Mouse (Mus musculus): ENCODE measurements around the gene Akr1b3. TPM values are rescaled to one million over a fixed set of nuclear protein-coding genes. Genes with fewer than 3 reads are reported as not detected.
"Not testable (repeated sequence)": the region's sequence is repeated elsewhere in the genome, so short reads cannot be mapped to it uniquely, and the experiment has no call there.

Gene Akr1b3
- polyA plus RNA-seq, 1 experiment from 2014 or later: 189 TPM

DNA sequence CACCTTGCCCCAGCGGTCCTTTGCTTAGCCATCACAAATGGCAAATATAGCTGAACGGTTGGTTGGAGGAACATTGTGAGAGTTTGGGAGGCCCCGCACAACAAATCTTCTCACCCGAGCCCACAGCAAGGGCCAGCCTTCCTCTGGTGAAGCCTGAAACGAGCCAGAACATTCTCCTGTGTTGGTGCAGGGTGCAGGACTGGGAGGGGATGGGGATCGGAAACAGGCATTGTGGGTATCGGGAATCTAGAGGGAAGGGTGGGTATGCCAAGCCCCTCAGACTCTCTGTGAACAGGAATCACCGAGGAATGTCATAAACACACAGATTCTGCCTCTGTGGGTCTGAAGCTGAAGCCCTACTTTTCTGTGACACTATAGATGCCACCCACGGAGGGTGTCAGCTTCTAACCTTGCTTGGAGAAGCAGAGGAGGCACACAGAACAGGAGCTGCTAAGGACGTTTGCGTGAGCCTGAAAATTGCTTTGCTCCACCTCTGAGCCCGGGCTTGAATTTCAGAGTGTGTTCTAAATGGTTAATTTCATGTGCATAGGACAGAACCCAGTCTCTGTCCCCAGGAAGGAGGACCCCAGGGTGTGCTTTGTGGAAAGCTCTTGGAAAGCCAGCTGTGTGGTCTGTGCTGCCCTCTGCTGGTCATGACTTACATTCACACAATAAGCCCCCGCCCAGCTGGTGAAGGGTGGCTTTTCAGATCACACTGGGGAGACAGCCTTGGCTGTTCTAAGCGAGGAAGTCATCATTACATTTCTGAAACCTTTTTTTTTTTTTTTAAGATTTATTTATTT, 29.0 kb upstream of the Akr1b3 start:
- peak overlapping the region; percentile 42 for H3K4me2 ChIP-seq
- no peak for ATAC-seq (ENCODE audit: insufficient number of reproducible peaks, insufficient read depth, low FRiP score, low TSS enrichment, low read depth)
- H3K9ac ChIP-seq: peak overlapping the region; percentile 7; the same call in 1 of the 2 replicates
- no peaks in the 10 kb centered on the region for H3K36me3 ChIP-seq
- WGBS: 50% methylated on average over 14 of the region's 14 CpGs
- no peaks in the 10 kb centered on the region for H3K9me3 ChIP-seq
- no peak overlapping the region for H3K27ac ChIP-seq
- no peaks in the 10 kb centered on the region for H3K27me3 ChIP-seq
- H3K4me1 ChIP-seq: peaks cover 17% of the 10 kb centered on the region
- H3K4me3 ChIP-seq: no peak overlapping the region

DNA sequence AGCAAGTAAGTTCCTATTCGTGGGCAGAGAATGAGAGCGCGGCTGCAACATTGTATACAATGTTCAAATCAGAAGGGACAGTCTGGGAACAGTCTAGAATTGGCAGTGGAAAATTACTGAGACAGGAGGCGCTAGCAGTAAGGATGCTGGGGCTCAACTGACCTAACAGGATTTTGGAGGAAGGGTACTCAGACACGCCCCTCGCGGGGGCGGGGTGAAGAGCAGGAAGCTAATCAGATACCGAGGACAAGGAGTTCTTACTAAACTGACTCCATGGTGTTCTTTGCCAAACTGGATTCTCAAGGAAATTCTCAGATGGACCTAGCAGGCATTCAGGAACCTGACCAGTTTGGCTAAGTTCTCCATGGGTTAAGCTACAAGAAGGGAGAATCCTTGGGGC, 27.7 kb upstream of the Akr1b3 start:
- Histone ChIP-seq H3K36me3 (no peaks in the 10 kb centered on the region), H3K4me3 (no peak overlapping the region), H3K4me1 (peaks cover 17% of the 10 kb centered on the region), H3K4me2 (peak overlapping the region; percentile 20), H3K27ac (no peak overlapping the region), H3K27me3 (no peaks in the 10 kb centered on the region), H3K9me3 (no peaks in the 10 kb centered on the region), H3K9ac (no peak overlapping the region)
- ATAC-seq (ENCODE audit: insufficient number of reproducible peaks, insufficient read depth, low FRiP score, low TSS enrichment, low read depth): no peak
- WGBS: 20% methylated on average over 9 of the region's 9 CpGs

DNA sequence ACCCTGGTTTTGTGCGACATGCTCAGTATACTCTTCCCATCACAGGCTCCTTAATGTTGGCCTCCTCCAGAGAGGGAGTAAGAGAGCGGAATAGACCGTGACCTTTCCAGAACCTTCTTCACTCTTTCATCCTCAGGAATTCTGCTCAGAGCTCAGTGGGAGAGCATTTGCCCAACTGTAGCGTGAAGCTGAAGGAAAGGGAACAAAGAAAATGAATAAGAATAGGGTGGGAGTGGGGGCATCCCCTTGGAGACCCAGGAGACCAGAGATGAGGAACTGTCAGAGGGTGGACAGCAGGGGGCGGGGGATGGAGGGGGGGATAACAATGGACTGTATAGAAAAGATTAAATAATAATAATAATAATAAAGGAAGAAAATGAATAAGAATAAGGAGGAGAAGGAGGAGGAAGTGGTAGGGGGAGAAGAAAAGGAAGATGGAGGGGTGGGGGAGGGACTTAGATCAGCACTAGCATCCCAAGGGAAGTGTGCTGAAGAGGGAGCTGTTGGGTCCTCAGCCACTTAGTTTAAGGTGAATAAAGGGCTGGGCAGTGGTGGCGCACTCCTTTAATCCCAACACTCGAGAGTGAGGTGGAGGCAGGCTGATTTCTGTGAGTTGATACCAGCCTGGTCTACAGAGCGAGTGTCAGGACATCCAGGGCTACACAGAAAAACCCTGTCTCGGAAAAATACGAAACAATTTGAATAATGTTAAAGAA, 27.0 kb upstream of the Akr1b3 start:
- no peak; the same call in 1 of the 2 replicates for ATAC-seq (ENCODE audit: insufficient number of reproducible peaks, insufficient read depth, low FRiP score, low TSS enrichment, low read depth)
- WGBS: 49% methylated on average over 10 of the region's 10 CpGs
- Histone ChIP-seq H3K36me3 (no peaks in the 10 kb centered on the region), H3K27me3 (no peaks in the 10 kb centered on the region), H3K9ac (no peak overlapping the region), H3K4me2 (peak overlapping the region; percentile 20; the same call in 1 of the 2 replicates), H3K4me3 (no peak overlapping the region), H3K9me3 (no peaks in the 10 kb centered on the region), H3K27ac (no peak overlapping the region), H3K4me1 (peaks cover 17% of the 10 kb centered on the region)

DNA sequence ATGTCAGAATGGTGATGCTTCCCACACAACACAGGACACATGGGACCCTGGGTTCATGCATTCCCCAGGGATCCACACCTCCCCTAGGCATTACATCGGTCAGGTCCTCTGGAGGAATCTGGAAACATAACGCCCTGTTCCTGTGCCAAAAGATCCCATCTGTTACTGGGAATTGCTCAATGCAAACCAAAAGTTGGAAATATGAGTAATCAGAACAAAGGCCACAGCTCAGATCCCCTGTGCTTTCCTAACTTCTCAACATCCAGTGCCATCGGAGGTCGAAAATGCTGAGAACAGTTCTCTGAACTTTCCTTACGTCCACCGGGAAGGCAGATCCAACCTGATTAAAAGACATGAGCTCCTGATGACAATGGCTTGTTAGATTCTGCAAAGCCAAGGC, 26.1 kb upstream of the Akr1b3 start:
- no peak for ATAC-seq (ENCODE audit: insufficient number of reproducible peaks, insufficient read depth, low FRiP score, low TSS enrichment, low read depth)
- no peaks in the 10 kb centered on the region for H3K9me3 ChIP-seq
- H3K27me3 ChIP-seq: no peaks in the 10 kb centered on the region
- H3K4me2 ChIP-seq: no peak overlapping the region
- H3K4me1 ChIP-seq: peaks cover 17% of the 10 kb centered on the region
- H3K9ac ChIP-seq: no peak overlapping the region
- 41% methylated on average over 6 of the region's 6 CpGs for WGBS
- H3K4me3 ChIP-seq: no peak overlapping the region
- H3K36me3 ChIP-seq: no peaks in the 10 kb centered on the region
- H3K27ac ChIP-seq: no peak overlapping the region

DNA sequence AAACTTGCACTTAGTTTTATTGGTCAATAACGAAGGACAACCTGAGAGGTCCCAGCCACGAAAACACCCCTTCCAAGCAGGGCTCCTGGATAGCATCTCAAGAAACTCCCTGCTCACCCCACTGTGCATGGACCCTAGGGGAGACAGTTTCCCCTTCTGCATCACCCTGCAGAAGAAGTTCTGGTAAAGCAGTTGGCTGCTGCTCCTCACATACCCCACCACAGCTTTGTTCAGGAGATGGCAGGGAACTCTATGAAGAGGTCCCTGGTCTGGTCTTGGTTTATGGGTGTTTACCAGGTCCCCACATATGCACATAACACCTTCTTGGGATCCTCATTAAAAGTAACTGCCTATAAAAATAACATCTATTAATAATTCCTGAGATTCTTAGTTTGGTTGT, 25.2 kb upstream of the Akr1b3 start:
- H3K4me2 ChIP-seq: no peak overlapping the region
- peaks cover 17% of the 10 kb centered on the region for H3K4me1 ChIP-seq
- H3K27me3 ChIP-seq: no peaks in the 10 kb centered on the region
- no peaks in the 10 kb centered on the region for H3K36me3 ChIP-seq
- no peak overlapping the region for H3K4me3 ChIP-seq
- H3K9ac ChIP-seq: no peak overlapping the region
- 88% methylated on average over 2 of the region's 2 CpGs for WGBS
- no peak overlapping the region for H3K27ac ChIP-seq
- no peak for ATAC-seq (ENCODE audit: insufficient number of reproducible peaks, insufficient read depth, low FRiP score, low TSS enrichment, low read depth)
- no peaks in the 10 kb centered on the region for H3K9me3 ChIP-seq

DNA sequence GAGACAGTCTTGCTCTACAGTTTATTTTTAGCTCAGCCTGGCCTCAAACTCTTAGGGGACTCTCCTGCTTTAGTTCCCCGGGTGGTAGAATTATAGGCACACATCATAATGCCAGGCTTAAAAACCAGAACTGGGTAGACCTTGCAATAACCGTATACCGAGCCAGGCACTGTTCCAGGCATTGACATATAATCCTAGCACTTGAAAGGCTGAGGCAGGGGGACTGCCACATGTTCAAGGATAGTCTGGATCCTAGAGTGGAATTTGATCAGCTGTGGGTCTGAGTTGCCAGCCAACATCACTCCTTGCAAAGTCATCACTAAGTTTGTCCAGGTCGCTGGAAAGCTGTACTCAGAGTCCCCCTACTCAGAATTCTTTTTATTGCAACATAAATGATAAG, 24.7 kb upstream of the Akr1b3 start:
- H3K4me1 ChIP-seq: peaks cover 17% of the 10 kb centered on the region
- WGBS: 77% methylated on average over 4 of the region's 4 CpGs
- ATAC-seq (ENCODE audit: insufficient number of reproducible peaks, insufficient read depth, low FRiP score, low TSS enrichment, low read depth): no peak

DNA sequence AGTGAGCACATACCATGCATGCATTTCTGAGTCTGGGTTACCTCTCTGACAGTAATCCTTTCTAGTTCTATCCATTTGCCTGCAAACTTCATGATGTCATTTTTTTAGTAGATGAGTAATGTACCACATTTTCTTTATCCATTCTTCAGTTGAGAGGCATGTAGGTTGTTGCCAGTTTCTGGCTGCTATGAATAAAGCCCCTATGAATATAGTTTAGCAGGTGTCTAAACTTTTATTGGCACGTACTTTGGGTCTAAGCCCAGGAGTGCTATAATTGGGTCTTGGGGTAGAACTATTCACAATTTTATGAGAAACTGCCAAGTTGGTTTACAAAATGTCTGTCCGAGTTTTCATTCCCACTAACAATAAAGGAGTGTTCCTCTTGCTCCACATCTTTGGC, 20.5 kb upstream of the Akr1b3 start:
- Histone ChIP-seq H3K4me3 (no peak overlapping the region), H3K27ac (no peak overlapping the region), H3K4me2 (no peak overlapping the region), H3K4me1 (no peaks in the 10 kb centered on the region), H3K27me3 (no peaks in the 10 kb centered on the region), H3K9ac (no peak overlapping the region), H3K9me3 (no peaks in the 10 kb centered on the region), H3K36me3 (no peaks in the 10 kb centered on the region)
- ATAC-seq (ENCODE audit: insufficient number of reproducible peaks, insufficient read depth, low FRiP score, low TSS enrichment, low read depth): no peak
- WGBS: 77% methylated on average over 2 of the region's 2 CpGs

More for the DNA sequence above, 24.7 kb upstream of the Akr1b3 start:
- Histone ChIP-seq H3K9me3 (no peaks in the 10 kb centered on the region), H3K4me2 (no peak overlapping the region), H3K4me3 (no peak overlapping the region), H3K36me3 (no peaks in the 10 kb centered on the region), H3K9ac (no peak overlapping the region), H3K27ac (no peak overlapping the region), H3K27me3 (no peaks in the 10 kb centered on the region)

DNA sequence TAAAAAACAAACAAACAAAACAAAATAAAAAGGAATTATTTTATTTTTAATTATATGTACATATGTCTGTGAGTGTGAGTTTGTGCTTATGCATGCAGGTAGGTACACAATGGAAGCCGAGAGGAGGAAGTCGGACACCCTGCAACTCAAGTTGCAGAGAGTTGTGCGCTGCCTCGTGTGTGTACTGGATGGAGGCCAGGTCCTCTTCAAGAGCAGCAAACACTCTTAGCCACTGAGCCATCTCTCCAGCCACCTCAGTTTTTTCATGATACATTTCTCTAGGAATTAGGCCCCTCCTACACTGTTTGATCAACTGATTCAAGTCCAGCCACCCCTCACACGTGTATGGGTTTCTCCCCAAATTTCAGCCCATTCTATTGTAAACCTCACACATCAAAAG, 17.4 kb upstream of the Akr1b3 start:
- H3K27me3 ChIP-seq: no peaks in the 10 kb centered on the region
- no peak overlapping the region for H3K4me2 ChIP-seq
- H3K36me3 ChIP-seq: no peaks in the 10 kb centered on the region
- no peak overlapping the region for H3K4me3 ChIP-seq
- no peaks in the 10 kb centered on the region for H3K9me3 ChIP-seq
- ATAC-seq (ENCODE audit: insufficient number of reproducible peaks, insufficient read depth, low FRiP score, low TSS enrichment, low read depth): no peak
- H3K9ac ChIP-seq: no peak overlapping the region
- no peak overlapping the region for H3K27ac ChIP-seq
- H3K4me1 ChIP-seq: no peaks in the 10 kb centered on the region
- WGBS: 91% methylated on average over 5 of the region's 5 CpGs

DNA sequence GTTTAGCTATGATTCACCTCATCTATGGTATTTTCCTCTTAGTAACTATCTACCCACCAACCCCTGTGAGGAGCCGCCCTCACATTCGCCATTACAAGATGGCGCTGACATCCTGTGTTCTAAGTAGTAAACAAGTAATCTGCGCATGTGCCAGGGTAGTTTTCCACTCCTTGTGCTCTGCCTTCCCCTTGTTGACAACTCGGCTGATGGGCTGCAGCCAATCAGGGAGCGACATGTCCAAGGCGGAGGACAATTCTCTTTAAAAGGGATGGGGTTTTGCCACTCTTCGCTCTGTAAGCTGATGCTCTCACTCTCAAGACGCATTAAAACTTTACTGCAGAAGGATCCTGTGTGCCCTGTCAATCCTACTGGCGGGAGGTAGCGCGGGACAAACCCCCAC, 14.5 kb upstream of the Akr1b3 start:
- H3K36me3 ChIP-seq; H3K4me1 ChIP-seq; H3K9ac ChIP-seq; H3K9me3 ChIP-seq; ATAC-seq (ENCODE audit: insufficient number of reproducible peaks, insufficient read depth, low FRiP score, low TSS enrichment, low read depth); H3K27me3 ChIP-seq; H3K4me3 ChIP-seq; H3K4me2 ChIP-seq; H3K27ac ChIP-seq: not testable (repeated sequence)
- WGBS: 81% methylated on average over 12 of the region's 12 CpGs

DNA sequence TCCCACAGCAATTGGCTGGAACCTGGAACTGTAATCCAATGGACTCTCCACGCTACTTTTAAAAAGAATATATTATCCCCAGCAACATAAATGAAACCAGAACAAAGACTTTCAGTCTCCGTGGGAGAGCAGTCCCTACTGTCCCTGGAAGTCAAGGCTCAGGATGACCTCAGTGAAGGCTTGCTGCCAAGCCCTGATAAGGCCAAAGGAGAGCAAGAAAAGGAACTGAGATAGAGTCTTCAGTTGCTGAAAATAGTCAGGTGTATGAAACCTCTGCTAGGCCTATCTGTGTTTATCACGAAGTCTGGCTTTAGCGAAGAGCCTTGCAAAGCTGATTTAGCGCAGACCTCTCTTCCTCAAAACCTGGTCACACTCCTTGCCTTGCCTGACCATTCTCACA, 14.1 kb upstream of the Akr1b3 start:
- Histone ChIP-seq H3K9ac (no peak overlapping the region), H3K4me2 (no peak overlapping the region), H3K4me3 (no peak overlapping the region), H3K4me1 (no peaks in the 10 kb centered on the region), H3K27me3 (no peaks in the 10 kb centered on the region), H3K27ac (no peak overlapping the region), H3K9me3 (no peaks in the 10 kb centered on the region), H3K36me3 (no peaks in the 10 kb centered on the region)
- no peak for ATAC-seq (ENCODE audit: insufficient number of reproducible peaks, insufficient read depth, low FRiP score, low TSS enrichment, low read depth)
- WGBS: 87% methylated on average over 5 of the region's 5 CpGs

DNA sequence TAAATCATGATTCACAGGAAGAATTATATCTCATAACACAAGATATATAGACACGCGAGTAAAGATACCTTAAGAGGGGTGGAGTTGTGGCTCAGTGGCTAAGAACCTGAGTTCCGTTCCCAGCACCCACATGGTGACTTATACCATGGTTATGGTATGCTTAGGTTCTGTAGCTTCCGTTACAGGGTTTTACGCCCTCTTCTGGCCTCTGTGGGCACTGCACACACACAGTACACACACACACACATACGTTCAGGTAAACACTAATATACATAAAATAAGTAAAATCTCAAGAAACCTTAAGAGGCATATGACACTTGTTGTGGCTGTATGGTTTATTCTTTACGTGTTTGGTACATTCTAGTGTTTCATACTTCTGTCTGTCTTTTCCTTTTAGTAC, 4.8 kb upstream of the Akr1b3 start:
- H3K9ac ChIP-seq: no peak overlapping the region
- no peaks in the 10 kb centered on the region for H3K36me3 ChIP-seq
- no peaks in the 10 kb centered on the region for H3K27me3 ChIP-seq
- ATAC-seq (ENCODE audit: insufficient number of reproducible peaks, insufficient read depth, low FRiP score, low TSS enrichment, low read depth): no peak
- WGBS: 92% methylated on average over 7 of the region's 7 CpGs
- no peak overlapping the region for H3K4me2 ChIP-seq
- H3K9me3 ChIP-seq: 0 out of 2 replicates have a peak, but pooled peaks cover 3% of the 10 kb centered on the region
- peaks cover 9% of the 10 kb centered on the region for H3K4me1 ChIP-seq
- H3K27ac ChIP-seq: no peak overlapping the region
- no peak overlapping the region for H3K4me3 ChIP-seq

DNA sequence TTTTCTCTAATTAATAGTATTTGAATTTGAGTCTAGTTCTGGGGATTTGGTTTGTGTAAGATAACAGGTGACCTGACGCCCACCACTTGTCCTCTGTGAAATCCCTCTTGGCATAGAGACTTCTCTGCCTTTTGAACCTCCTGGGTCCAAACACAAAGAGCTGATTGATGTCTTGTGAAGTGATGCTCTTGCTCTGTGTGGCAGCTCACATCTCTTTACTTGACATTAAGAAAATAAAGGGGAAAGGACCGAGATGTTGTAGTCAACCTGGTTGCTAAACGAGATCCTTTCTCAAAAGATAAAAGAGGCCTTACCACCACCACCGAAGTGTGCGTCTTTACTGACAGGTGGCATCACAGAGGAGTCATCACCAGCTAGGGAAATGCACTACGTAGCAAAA, 1.4 kb upstream of the Akr1b3 start:
- H3K9ac ChIP-seq: no peak overlapping the region
- H3K4me2 ChIP-seq: no peak overlapping the region
- no peak overlapping the region for H3K4me3 ChIP-seq
- no peak for ATAC-seq (ENCODE audit: insufficient number of reproducible peaks, insufficient read depth, low FRiP score, low TSS enrichment, low read depth)
- no peaks in the 10 kb centered on the region for H3K27me3 ChIP-seq
- H3K9me3 ChIP-seq: 0 out of 2 replicates have a peak, but pooled peaks cover 3% of the 10 kb centered on the region
- 75% methylated on average over 6 of the region's 6 CpGs for WGBS
- H3K36me3 ChIP-seq: no peaks in the 10 kb centered on the region
- peaks cover 33% of the 10 kb centered on the region for H3K4me1 ChIP-seq
- H3K27ac ChIP-seq: no peak overlapping the region

Data from embryonic facial prominence, embryonic 13.5 days (tissue).